Mouse (Mus musculus): ENCODE results near the gene Pdk2. TPM values are rescaled to one million over a fixed set of nuclear protein-coding genes. Genes with fewer than 3 reads are reported as not detected.

Pdk2 gene
- polyA plus RNA-seq, 1 experiment from 2014 or later: 22.7 TPM

- Histone ChIP-seq H3K27ac (peak within 1 kb of the TSS; percentile 98), H3K9me3 (ENCODE audit: control insufficient read depth, low read length) (no peaks in the 10 kb centered on the region), H3K27me3 (ENCODE audit: control insufficient read depth, insufficient read depth, low read length) (no peaks in the 10 kb centered on the region), H3K4me1 (replicated peaks; ENCODE audit: control insufficient read depth, insufficient read depth, low read length) (peaks cover 59% of the 10 kb centered on the region), H3K4me3 (replicated peaks; ENCODE audit: low read length) (peak within 1 kb of the TSS; percentile 86), H3K36me3 (replicated peaks; ENCODE audit: control insufficient read depth, insufficient read depth) (peaks cover 18% of the 10 kb centered on the region), H3K9ac (peak within 1 kb of the TSS; percentile 98), H3K4me2 (replicated peaks) (peak within 1 kb of the TSS; percentile 92)
- WGBS: under 1% methylated on average over 31 of the region's 32 CpGs
- ATAC-seq (ENCODE audit: low FRiP score) (peak; percentile 77), DNase-seq (ENCODE audit: low spot score) (peak; percentile 76)
These were observed 31.5 kb downstream of the Pdk2 start, which contains the start of gene Samd14 for GRCm38 (mm10) chr11:95009629-95010014. Gene Samd14 (plus strand): TSS chr11:95009879.

DNA sequence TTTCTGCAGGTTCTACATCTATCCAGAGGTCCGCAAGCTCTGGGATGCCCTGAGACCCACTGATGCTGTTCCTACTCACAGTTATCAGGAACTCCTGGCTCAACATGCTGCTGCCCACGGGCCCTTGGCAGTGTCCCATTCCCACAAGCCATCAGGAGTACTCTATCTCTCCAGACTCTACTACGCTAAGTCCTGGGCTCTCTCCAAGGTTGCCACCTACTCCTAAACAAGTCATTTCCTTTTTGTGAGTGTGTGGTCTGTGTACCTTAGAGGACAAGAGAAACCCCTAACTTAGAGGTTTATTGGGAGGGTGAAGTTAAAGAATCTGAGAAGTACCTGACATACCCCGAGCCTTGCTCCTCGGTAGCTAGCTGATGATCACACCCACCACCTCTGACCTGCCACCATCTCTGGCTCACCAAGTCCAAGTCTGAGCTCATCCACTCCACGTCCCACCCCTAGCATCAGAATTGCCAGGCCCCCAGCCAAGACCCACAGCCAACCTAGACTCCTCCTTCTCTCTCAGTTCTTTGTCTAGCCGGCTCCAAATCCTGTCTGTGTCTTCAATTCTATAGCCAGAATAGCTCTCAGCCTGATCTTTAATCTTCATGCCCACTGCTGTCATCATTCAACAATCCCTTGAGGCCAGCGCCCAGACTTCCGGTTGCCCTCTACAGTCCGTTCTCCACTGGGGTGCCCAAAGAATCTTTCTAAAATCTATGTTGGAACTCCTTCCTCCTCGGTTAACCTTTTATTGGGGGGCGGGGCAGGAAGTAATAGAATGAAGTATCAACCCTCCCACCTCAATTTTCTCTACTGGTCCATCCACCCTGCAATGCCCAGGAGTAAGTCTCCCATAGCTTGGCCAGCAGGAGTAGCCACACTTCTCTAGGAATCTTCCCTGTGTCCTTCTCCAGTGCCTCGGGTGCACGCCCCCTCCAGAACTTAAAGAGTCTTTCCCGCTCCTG is 32.2 kb downstream of the Pdk2 start:
- DNase-seq (ENCODE audit: low spot score): no peak
- Histone ChIP-seq H3K36me3 (replicated peaks; ENCODE audit: control insufficient read depth, insufficient read depth) (peaks cover 20% of the 10 kb centered on the region), H3K9me3 (ENCODE audit: control insufficient read depth, low read length) (no peaks in the 10 kb centered on the region), H3K4me1 (replicated peaks; ENCODE audit: control insufficient read depth, insufficient read depth, low read length) (peaks cover 55% of the 10 kb centered on the region), H3K4me2 (replicated peaks) (peak overlapping the region; percentile 92), H3K4me3 (replicated peaks; ENCODE audit: low read length) (peak overlapping the region; percentile 86), H3K27ac (peak overlapping the region; percentile 98), H3K27me3 (ENCODE audit: control insufficient read depth, insufficient read depth, low read length) (no peaks in the 10 kb centered on the region), H3K9ac (peak overlapping the region; percentile 98)
- 32% methylated on average over 15 of the region's 15 CpGs for WGBS
- ATAC-seq (ENCODE audit: low FRiP score): no peak

DNA sequence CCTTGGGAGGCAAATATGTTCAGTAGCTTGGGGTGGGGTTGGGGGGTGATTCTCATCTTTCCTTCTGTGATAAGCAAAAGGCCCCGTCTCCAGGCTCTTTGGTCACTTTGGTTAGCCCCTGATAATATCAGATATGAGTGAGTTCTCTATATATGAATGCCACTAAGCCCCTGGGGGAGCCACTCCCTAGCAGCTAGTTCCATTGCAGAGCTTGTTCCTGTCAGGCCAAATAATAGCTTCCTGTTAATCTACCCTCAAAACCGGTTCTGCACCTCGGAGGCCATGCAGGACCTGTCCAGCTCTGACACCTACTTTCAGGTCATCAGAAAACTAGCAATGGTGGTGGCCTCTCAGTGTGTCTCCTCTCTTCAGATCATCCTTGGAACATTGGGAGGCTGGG is 33.7 kb downstream of the Pdk2 start:
- peak overlapping the region; percentile 81 for H3K27ac ChIP-seq
- DNase-seq (ENCODE audit: low spot score): no peak
- WGBS: 89% methylated on average over 3 of the region's 3 CpGs
- no peaks in the 10 kb centered on the region for H3K9me3 ChIP-seq (ENCODE audit: control insufficient read depth, low read length)
- peak overlapping the region; percentile 63; the same call in 1 of the 2 replicates for H3K9ac ChIP-seq
- H3K4me3 ChIP-seq (replicated peaks; ENCODE audit: low read length): no peak overlapping the region
- ATAC-seq (ENCODE audit: low FRiP score): no peak
- peaks cover 35% of the 10 kb centered on the region for H3K36me3 ChIP-seq (replicated peaks; ENCODE audit: control insufficient read depth, insufficient read depth)
- peak overlapping the region; percentile 70 for H3K4me2 ChIP-seq (replicated peaks)
- peaks cover 42% of the 10 kb centered on the region for H3K4me1 ChIP-seq (replicated peaks; ENCODE audit: control insufficient read depth, insufficient read depth, low read length)
- H3K27me3 ChIP-seq (ENCODE audit: control insufficient read depth, insufficient read depth, low read length): no peaks in the 10 kb centered on the region

DNA sequence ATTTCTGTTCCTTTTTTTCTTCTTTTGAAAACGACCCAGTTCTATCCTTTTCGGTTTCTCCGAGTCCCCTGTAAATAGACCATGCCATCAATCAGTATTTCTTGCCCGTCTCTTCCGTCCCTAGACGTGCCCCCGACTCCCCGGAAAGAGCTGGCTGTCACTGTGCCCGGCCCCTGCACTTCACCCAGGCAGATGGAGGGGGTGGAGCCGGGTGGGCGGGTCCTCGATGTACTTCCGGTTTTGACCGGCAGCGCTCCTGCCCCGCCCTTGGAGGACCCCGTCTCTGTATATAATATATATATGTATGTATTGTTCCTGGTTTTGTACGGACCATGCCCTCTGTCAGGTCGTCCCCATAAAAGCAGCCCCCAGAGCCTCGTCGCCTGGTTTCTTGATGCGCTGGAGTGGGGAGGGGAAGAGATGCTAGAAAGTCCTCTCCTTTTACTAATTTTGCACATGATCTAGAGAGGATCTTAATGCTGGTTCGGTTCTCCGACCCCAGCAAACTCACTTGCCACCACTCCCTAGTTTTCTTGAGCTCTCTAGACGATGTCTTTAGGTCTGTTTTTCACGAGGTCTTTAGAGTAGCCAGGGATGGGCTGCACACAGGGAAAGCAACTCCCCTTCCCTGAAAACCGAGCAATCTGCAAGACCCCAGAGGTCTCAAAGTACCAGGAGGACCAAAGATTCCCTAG is 34.5 kb downstream of the Pdk2 start:
- Histone ChIP-seq H3K9ac (peak overlapping the region; percentile 63), H3K4me2 (replicated peaks) (peak overlapping the region; percentile 70), H3K4me1 (replicated peaks; ENCODE audit: control insufficient read depth, insufficient read depth, low read length) (peaks cover 35% of the 10 kb centered on the region), H3K4me3 (replicated peaks; ENCODE audit: low read length) (peak overlapping the region; percentile 28), H3K27me3 (ENCODE audit: control insufficient read depth, insufficient read depth, low read length) (no peaks in the 10 kb centered on the region), H3K36me3 (replicated peaks; ENCODE audit: control insufficient read depth, insufficient read depth) (peaks cover 43% of the 10 kb centered on the region), H3K27ac (peak overlapping the region; percentile 81), H3K9me3 (ENCODE audit: control insufficient read depth, low read length) (no peaks in the 10 kb centered on the region)
- ATAC-seq (ENCODE audit: low FRiP score) (peak; percentile 57), DNase-seq (ENCODE audit: low spot score) (peak; percentile 85)
- WGBS: 1% methylated on average over 27 of the region's 27 CpGs

GRCm38 (mm10) chr11:95006038-95006437 is 35.1 kb downstream of the Pdk2 start:
- Histone ChIP-seq H3K9ac (peak overlapping the region; percentile 63), H3K36me3 (replicated peaks; ENCODE audit: control insufficient read depth, insufficient read depth) (peaks cover 47% of the 10 kb centered on the region), H3K4me1 (replicated peaks; ENCODE audit: control insufficient read depth, insufficient read depth, low read length) (peaks cover 32% of the 10 kb centered on the region), H3K4me2 (replicated peaks) (peak overlapping the region; percentile 70), H3K27ac (peak overlapping the region; percentile 81), H3K27me3 (ENCODE audit: control insufficient read depth, insufficient read depth, low read length) (no peaks in the 10 kb centered on the region), H3K4me3 (replicated peaks; ENCODE audit: low read length) (no peak overlapping the region), H3K9me3 (ENCODE audit: control insufficient read depth, low read length) (no peaks in the 10 kb centered on the region)
- DNase-seq (ENCODE audit: low spot score) (no peak), ATAC-seq (ENCODE audit: low FRiP score) (no peak)
- WGBS: 35% methylated on average over 4 of the region's 4 CpGs

DNA sequence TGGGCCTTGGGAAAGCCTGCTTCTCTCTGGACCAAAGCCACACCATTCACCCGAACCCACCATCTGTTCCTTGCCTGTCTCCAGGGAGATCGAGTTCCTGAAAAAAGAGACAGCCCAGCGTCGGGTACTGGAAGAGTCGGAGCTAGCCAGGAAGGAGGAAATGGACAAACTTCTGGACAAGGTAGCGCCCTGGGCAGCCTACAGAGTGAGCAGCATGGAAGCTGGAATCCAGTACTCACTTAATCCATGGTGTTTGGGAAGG is 36.3 kb downstream of the Pdk2 start:
- 59% methylated on average over 6 of the region's 6 CpGs for WGBS

DNA sequence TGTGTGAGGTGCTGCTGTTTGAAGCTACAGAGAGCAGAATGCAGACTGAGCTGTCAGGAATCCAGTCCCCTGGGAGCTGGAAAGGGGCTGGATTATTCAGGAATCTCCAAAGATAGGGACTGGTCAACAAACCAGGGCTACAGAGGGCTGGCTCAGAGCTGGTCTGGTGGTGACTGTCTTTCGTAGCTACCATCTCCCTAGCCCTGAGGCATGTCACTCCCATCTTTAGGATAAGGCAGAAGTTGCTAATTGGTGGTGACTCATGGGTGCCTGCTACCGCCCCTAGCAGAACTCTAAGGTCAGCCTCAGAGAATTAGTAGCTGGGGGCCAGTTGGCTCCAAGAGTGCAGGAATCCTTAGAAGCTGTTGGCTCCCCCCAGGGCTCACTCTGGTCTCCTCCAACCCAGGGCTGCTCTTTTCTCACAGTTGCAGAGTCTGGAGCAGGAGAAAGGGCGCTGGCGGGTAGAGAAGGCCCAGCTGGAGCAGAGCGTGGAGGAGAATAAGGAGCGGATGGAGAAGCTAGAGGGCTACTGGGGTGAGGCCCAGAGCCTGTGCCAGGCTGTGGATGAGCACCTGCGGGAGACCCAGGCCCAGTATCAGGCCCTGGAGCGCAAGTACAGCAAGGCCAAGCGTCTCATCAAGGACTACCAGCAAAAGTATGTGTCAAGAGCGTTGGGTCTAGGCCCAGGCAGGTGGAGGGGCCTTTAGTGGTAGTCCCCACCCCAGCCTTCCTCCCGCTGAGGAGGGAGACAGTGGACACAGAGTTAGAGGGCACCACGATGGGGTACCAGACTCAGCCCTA is 36.8 kb downstream of the Pdk2 start:
- Histone ChIP-seq H3K9me3 (ENCODE audit: control insufficient read depth, low read length) (no peaks in the 10 kb centered on the region), H3K9ac (no peak overlapping the region), H3K4me1 (replicated peaks; ENCODE audit: control insufficient read depth, insufficient read depth, low read length) (peaks cover 33% of the 10 kb centered on the region), H3K27ac (no peak overlapping the region), H3K36me3 (replicated peaks; ENCODE audit: control insufficient read depth, insufficient read depth) (peaks cover 60% of the 10 kb centered on the region), H3K4me3 (replicated peaks; ENCODE audit: low read length) (no peak overlapping the region), H3K4me2 (replicated peaks) (no peak overlapping the region), H3K27me3 (ENCODE audit: control insufficient read depth, insufficient read depth, low read length) (no peaks in the 10 kb centered on the region)
- DNase-seq (ENCODE audit: low spot score) (no peak), ATAC-seq (ENCODE audit: low FRiP score) (no peak)
- WGBS: 87% methylated on average over 12 of the region's 12 CpGs

More for the DNA sequence above, 36.3 kb downstream of the Pdk2 start:
- Histone ChIP-seq H3K9me3 (ENCODE audit: control insufficient read depth, low read length) (no peaks in the 10 kb centered on the region), H3K27ac (no peak overlapping the region), H3K9ac (no peak overlapping the region), H3K4me1 (replicated peaks; ENCODE audit: control insufficient read depth, insufficient read depth, low read length) (peaks cover 35% of the 10 kb centered on the region), H3K4me2 (replicated peaks) (no peak overlapping the region), H3K27me3 (ENCODE audit: control insufficient read depth, insufficient read depth, low read length) (no peaks in the 10 kb centered on the region), H3K36me3 (replicated peaks; ENCODE audit: control insufficient read depth, insufficient read depth) (peaks cover 55% of the 10 kb centered on the region), H3K4me3 (replicated peaks; ENCODE audit: low read length) (no peak overlapping the region)
- no peak for ATAC-seq (ENCODE audit: low FRiP score)
- DNase-seq (ENCODE audit: low spot score): no peak

DNA sequence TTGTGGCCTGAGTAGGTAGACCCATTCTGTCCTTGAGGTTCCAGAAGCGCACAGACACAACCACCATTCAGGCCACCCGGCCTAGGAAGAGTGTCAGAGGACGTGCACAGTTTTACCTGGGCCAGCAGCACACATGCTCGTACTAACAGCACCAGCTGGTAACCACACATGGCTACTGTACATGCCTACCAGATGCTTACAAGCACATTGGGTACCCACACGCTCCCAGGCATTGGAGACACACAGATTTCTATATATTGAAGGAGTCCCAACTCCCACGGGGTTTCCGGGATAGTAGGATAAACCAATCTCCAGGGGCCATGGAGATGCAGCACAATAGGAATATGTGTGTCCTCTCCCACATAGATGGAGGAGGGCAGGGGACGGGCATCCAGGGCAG is 38.4 kb downstream of the Pdk2 start:
- no peak for ATAC-seq (ENCODE audit: low FRiP score)
- WGBS: 95% methylated on average over 8 of the region's 8 CpGs
- Histone ChIP-seq H3K9me3 (ENCODE audit: control insufficient read depth, low read length) (no peaks in the 10 kb centered on the region), H3K4me2 (replicated peaks) (no peak overlapping the region), H3K36me3 (replicated peaks; ENCODE audit: control insufficient read depth, insufficient read depth) (peaks cover 76% of the 10 kb centered on the region), H3K27ac (no peak overlapping the region), H3K4me1 (replicated peaks; ENCODE audit: control insufficient read depth, insufficient read depth, low read length) (peaks cover 17% of the 10 kb centered on the region), H3K27me3 (ENCODE audit: control insufficient read depth, insufficient read depth, low read length) (no peaks in the 10 kb centered on the region), H3K9ac (no peak overlapping the region), H3K4me3 (replicated peaks; ENCODE audit: low read length) (no peak overlapping the region)
- DNase-seq (ENCODE audit: low spot score): no peak

Measured in hindbrain, embryonic 14.5 days (tissue).